Mouse (Mus musculus) E14TG2a.4 (cell line): ENCODE results near the gene Uxs1.

Source experiments
- H3K27me3 ChIP-seq: 2 replicates; pipeline ENCODE4 v1.6.1; 2014; ENCODE audit warnings: low read length, control low read depth; ENCODE audit not compliant: insufficient read depth
- H3K36me3 ChIP-seq: 2 replicates; pipeline ENCODE4 v1.6.1; 2014; ENCODE audit warnings: low read length, control low read depth; ENCODE audit not compliant: insufficient read depth
- H3K4me1 ChIP-seq: replicated peaks from 2 replicates; pipeline ENCODE4 v1.6.1; 2014; ENCODE audit warnings: low read depth, low read length, control low read depth
- H3K4me3 ChIP-seq: replicated peaks from 2 replicates; pipeline ENCODE4 v1.5.1; 2014; ENCODE audit warnings: mild to moderate bottlenecking, low read length
- H3K9me3 ChIP-seq: 2 replicates; pipeline ENCODE4 v1.6.1; 2014; ENCODE audit warnings: low read length, control low read depth
- CTCF ChIP-seq: conservative IDR thresholded peaks from 2 replicates; pipeline ENCODE4 v1.5.1; 2014; ENCODE audit warnings: low read length
- NANOG ChIP-seq: IDR thresholded peaks from 2 replicates; pipeline ENCODE4 v1.6.1; 2014; ENCODE audit warnings: borderline replicate concordance, low read length, mixed read lengths
- POU5F1 ChIP-seq: IDR thresholded peaks from 2 replicates; pipeline ENCODE4 v1.6.1; 2014; ENCODE audit warnings: low read length, borderline replicate concordance

Uxs1 gene

DNA sequence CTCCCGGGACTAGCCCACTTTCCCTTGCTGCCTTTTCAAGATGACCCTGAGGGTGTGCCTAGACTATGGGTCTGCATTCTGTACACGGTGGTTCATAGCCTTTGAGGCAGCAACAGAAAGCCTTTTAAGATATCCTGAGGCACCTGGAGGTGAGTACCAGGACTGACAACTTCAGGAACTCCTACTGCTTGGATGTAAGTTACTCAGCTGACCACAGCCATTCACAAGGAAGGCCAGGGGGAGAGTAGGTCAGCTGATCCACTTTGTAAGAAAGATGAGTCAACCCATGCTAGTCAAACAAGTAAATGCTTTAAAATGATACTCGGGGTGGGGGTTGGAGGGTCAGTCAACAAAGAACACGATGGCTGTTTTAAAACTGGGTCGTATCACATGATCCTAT is 42.3 kb downstream of the Uxs1 start:
- H3K4me1 ChIP-seq, result peaks cover 14% of the 10 kb centered on the region
- TF ChIP-seq NANOG, result no peak
- no peak for TF ChIP-seq POU5F1
- no peak for TF ChIP-seq CTCF
- peaks cover 40% of the 10 kb centered on the region for H3K36me3 ChIP-seq
- H3K4me3 ChIP-seq, result no peak overlapping the region
- no peaks in the 10 kb centered on the region for H3K9me3 ChIP-seq
- no peaks in the 10 kb centered on the region for H3K27me3 ChIP-seq

DNA sequence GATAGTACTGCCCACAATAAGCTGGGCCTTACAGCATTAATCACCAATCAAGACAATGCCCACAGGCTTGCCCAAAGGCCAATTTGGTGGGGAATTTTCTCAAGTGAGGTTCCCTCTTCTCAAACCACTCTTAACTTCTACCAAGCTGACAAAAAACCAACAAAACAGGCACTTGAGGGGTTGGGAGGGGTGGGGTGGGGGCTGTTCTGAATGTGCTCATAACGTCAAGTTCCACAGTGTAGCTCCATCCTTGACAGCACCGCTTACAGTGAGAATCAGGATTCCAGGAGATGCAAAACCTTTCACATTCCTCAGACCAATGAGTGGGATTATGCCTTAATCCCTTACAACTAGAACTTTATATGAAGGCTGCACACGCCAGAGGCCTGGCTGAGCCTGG is 44.4 kb downstream of the Uxs1 start:
- Histone ChIP-seq H3K27me3 (no peaks in the 10 kb centered on the region), H3K4me1 (peaks cover 14% of the 10 kb centered on the region), H3K36me3 (peaks cover 39% of the 10 kb centered on the region), H3K4me3 (no peak overlapping the region), H3K9me3 (no peaks in the 10 kb centered on the region)
- TF ChIP-seq POU5F1, result no peak
- TF ChIP-seq NANOG, result no peak
- TF ChIP-seq CTCF, result no peak

- no peaks in the 10 kb centered on the region for H3K27me3 ChIP-seq
- TF ChIP-seq NANOG (no peak), CTCF (no peak), POU5F1 (no peak)
Measured at GRCm38 (mm10) chr1:43782680-43783079, 44.9 kb downstream of the Uxs1 start.

DNA sequence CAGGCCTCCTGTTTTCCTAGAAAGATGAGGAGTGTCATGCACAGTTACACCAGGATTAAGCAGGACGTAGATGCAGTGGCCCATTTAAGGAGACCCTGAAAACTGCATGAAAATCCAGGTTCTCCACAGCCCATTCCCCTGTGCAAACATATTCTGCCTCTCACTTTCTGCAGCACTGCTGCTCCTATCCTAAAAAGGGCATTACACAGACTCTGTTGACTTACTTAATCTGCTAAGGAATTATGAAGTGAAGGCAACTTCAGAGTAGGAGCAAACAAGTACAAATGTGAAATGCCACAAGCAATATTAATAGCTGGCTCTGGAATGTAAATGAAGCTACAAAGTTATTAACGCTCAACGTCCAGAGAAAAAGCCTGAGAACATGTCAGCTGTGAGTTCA is 45.9 kb downstream of the Uxs1 start:
- H3K4me1 ChIP-seq, result peaks cover 14% of the 10 kb centered on the region

More at GRCm38 (mm10) chr1:43782680-43783079, 44.9 kb downstream of the Uxs1 start:
- H3K36me3 ChIP-seq, result peaks cover 39% of the 10 kb centered on the region
- peaks cover 14% of the 10 kb centered on the region for H3K4me1 ChIP-seq
- no peaks in the 10 kb centered on the region for H3K9me3 ChIP-seq
- H3K4me3 ChIP-seq, result no peak overlapping the region

GRCm38 (mm10) chr1:43781195-43781594 is 46.4 kb downstream of the Uxs1 start:
- TF ChIP-seq CTCF, result no peak
- TF ChIP-seq NANOG, result no peak
- no peak for TF ChIP-seq POU5F1
- Histone ChIP-seq H3K4me3 (no peak overlapping the region), H3K36me3 (peaks cover 35% of the 10 kb centered on the region), H3K27me3 (no peaks in the 10 kb centered on the region), H3K4me1 (peaks cover 14% of the 10 kb centered on the region), H3K9me3 (no peaks in the 10 kb centered on the region)

More for the DNA sequence above, 45.9 kb downstream of the Uxs1 start:
- TF ChIP-seq CTCF (no peak), POU5F1 (no peak), NANOG (no peak)
- H3K9me3 ChIP-seq, result no peaks in the 10 kb centered on the region
- no peak overlapping the region for H3K4me3 ChIP-seq
- no peaks in the 10 kb centered on the region for H3K27me3 ChIP-seq
- peaks cover 37% of the 10 kb centered on the region for H3K36me3 ChIP-seq

DNA sequence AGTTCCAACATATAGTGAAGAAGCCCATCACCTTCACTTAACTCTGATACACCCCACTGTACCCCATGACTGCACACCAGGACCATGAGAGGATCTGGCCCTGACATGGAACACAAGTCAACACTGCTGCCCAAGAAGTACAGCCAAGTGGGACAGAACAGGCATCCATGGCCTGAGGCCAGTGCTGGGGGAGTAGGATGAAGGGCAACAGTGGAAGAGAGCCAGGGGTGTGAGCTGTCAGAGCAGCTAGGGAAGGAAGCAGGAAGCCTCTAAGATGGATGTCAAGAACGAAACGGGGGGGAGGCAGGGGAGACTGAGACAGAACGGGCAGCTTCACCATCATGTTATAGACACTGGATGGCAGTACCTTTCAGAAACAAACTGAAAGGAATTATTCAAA is 51.5 kb downstream of the Uxs1 start:
- H3K4me1 ChIP-seq, result no peaks in the 10 kb centered on the region
- no peak overlapping the region for H3K4me3 ChIP-seq
- TF ChIP-seq POU5F1 (no peak), CTCF (no peak), NANOG (no peak)
- H3K9me3 ChIP-seq, result no peaks in the 10 kb centered on the region
- peaks cover 55% of the 10 kb centered on the region for H3K36me3 ChIP-seq
- H3K27me3 ChIP-seq, result no peaks in the 10 kb centered on the region

- Histone ChIP-seq H3K36me3 (peaks cover 70% of the 10 kb centered on the region), H3K9me3 (no peaks in the 10 kb centered on the region), H3K4me3 (no peak overlapping the region), H3K27me3 (no peaks in the 10 kb centered on the region), H3K4me1 (no peaks in the 10 kb centered on the region)
- TF ChIP-seq CTCF, result no peak
- no peak for TF ChIP-seq NANOG
- no peak for TF ChIP-seq POU5F1
Measured at GRCm38 (mm10) chr1:43774126-43774525, 53.5 kb downstream of the Uxs1 start.

GRCm38 (mm10) chr1:43772694-43773093 is 54.9 kb downstream of the Uxs1 start:
- no peak for TF ChIP-seq NANOG
- TF ChIP-seq POU5F1, result no peak
- TF ChIP-seq CTCF, result no peak
- Histone ChIP-seq H3K9me3 (no peaks in the 10 kb centered on the region), H3K36me3 (peaks cover 70% of the 10 kb centered on the region), H3K4me1 (no peaks in the 10 kb centered on the region), H3K4me3 (no peak overlapping the region), H3K27me3 (no peaks in the 10 kb centered on the region)

- Histone ChIP-seq H3K27me3 (no peaks in the 10 kb centered on the region), H3K9me3 (no peaks in the 10 kb centered on the region), H3K36me3 (peaks cover 77% of the 10 kb centered on the region), H3K4me1 (no peaks in the 10 kb centered on the region), H3K4me3 (no peak overlapping the region)
- TF ChIP-seq CTCF (no peak), NANOG (no peak), POU5F1 (no peak)
Measured at GRCm38 (mm10) chr1:43770032-43770431, 57.6 kb downstream of the Uxs1 start.
